Mouse (Mus musculus) kidney, adult 2 months (tissue): ENCODE results near the gene Nr2c2. TPM values are rescaled to one million over a fixed set of nuclear protein-coding genes. Genes with fewer than 3 reads are reported as not detected.

ENCODE experiments used
- DNase-seq: peaks from one replicate; pipeline ENCODE4 v3.0.0; 2021
- H3K27ac ChIP-seq: fragments of 200-500 bp; 2 replicates; pipeline ENCODE4 v1.5.1; 2012; ENCODE audit warnings: low read depth, low read length, control low read depth, inconsistent platforms; ENCODE audit not compliant: insufficient read depth
- H3K27me3 ChIP-seq: fragments of 200-500 bp; replicated peaks from 2 replicates; pipeline ENCODE4 v1.6.1; 2012; ENCODE audit warnings: mild to moderate bottlenecking, moderate library complexity, low read length, inconsistent platforms; ENCODE audit not compliant: control insufficient read depth, insufficient read depth
- H3K36me3 ChIP-seq: fragments of 200-500 bp; 2 replicates; pipeline ENCODE4 v1.6.1; 2012; ENCODE audit warnings: mild to moderate bottlenecking, moderate library complexity, low read length, inconsistent platforms; ENCODE audit not compliant: control insufficient read depth, insufficient read depth
- H3K4me1 ChIP-seq: fragments of 200-500 bp; 2 replicates; pipeline ENCODE4 v1.6.1; 2011; ENCODE audit warnings: low read length; ENCODE audit not compliant: control insufficient read depth, insufficient read depth
- H3K4me3 ChIP-seq: fragments of 200-500 bp; 2 replicates; pipeline ENCODE4 v1.5.1; 2011; ENCODE audit warnings: mild to moderate bottlenecking, low read depth, low read length, control low read depth; ENCODE audit not compliant: insufficient read depth
- CTCF ChIP-seq: fragments of 200-500 bp; conservative IDR thresholded peaks from 2 replicates; pipeline ENCODE4 v1.5.1; 2011; ENCODE audit warnings: low read depth, mild to moderate bottlenecking, control low read depth, low read length, moderate library complexity, mixed read lengths; ENCODE audit not compliant: insufficient read depth, insufficient read length
- POLR2A ChIP-seq: fragments of 200-500 bp; IDR thresholded peaks from one replicate; pipeline ENCODE4 v1.6.1; 2011; ENCODE audit warnings: low read depth, low read length, control low read depth
- WGBS: fragments of 180-500 bp; shearing (Covaris S2); methylation state at CpG from one replicate; pipeline ENCODE4 v1.1.7; 2018; 5-methylcytosine and 5-hydroxymethylcytosine counted together
- polyA plus RNA-seq: library from polyadenylated mRNA; depleted of rRNA; stranded (reverse); fragments of >200 nt; gene quantifications from 2 replicates; pipeline ENCODE4 v1.2.3, GENCODE M21; 2012

Nr2c2 gene
- polyA plus RNA-seq, 1 experiment: 14.5 TPM

DNA sequence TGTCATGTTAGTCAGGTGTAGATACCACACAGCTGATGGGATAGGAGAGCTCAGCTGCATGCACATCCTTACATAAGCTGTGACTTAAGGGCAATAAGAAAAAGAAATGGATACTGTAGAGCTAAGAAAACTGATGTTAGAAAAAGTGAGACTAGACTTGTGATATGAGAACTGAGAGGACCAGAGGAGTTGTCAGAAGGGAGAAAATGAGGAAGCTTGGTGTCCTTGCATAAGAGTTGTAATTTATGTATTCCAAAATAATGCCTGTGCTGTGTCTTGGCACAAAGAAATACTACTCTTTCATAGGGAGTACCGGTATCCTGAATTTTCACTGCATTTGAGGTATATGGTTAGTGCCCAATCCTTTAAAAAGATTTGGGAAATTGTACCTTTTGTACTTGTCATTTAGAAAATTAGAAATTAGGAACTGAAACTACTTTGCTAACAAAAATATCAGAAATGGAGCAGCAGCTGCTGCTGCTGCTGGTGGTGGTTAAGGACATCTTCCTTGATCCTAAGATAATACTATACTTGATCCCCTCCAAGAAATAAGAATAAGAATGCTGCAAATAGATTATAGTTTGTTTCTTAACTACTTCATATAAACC, 35.8 kb downstream of the Nr2c2 start:
- Histone ChIP-seq H3K4me1 (no peaks in the 10 kb centered on the region; the same call in 1 of the 2 replicates), H3K27me3 (no peaks in the 10 kb centered on the region), H3K36me3 (no peaks in the 10 kb centered on the region), H3K27ac (no peak overlapping the region), H3K4me3 (no peak overlapping the region)
- DNase-seq: no peak
- 69% methylated on average over 1 of the region's 1 CpGs for WGBS
- TF ChIP-seq CTCF (no peak), POLR2A (no peak)

GRCm38 (mm10) chr6:92131456-92131855, 40.3 kb downstream of the Nr2c2 start:
- WGBS: 88% methylated on average over 1 of the region's 1 CpGs
- Histone ChIP-seq H3K27ac (no peak overlapping the region), H3K4me1 (no peaks in the 10 kb centered on the region; the same call in 1 of the 2 replicates), H3K27me3 (no peaks in the 10 kb centered on the region), H3K36me3 (no peaks in the 10 kb centered on the region), H3K4me3 (no peak overlapping the region)
- no peak for DNase-seq
- no peak for TF ChIP-seq POLR2A
- no peak for TF ChIP-seq CTCF

DNA sequence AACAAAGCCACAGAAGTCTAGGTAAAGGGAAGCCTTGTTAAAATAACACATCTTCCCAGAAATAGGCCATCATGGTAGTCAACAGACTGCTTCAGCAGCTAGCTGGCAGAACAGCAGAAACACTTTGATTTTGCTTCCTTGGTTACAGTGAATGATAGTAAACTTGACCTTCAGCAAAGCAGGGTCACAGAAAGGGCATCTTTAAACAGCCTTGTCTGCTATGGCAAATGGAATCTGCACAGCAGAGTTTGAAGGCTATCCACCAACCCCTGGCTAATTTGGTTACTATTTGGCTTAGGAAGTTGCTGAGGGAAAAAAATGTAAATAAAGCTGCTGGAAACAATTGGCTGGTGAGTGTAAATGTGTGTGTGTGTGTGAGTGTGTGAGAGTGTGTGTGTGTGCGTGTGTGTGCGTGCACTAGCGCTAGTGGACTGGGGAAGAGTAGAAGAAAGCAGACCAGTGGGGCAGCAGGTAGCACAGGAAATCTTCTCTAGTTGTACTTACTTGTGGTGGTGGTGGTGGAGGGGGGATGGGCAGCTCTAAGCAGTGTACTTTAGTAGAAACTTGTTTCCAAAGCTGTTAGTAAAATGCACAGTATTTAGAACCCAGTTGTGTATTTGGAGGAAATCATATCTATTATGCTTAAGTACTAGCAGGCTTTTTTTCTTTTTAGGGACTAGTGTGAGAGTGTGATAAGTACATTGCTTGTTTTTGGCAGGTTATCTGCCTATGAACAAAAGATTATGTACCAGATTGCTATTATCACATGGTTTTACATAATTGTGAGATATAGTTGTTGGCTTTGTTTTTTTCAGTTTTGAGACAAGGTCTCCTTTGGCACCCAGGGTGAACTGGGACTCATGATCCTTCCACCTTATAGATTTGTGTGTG, 41.1 kb downstream of the Nr2c2 start:
- H3K27me3 ChIP-seq: no peaks in the 10 kb centered on the region
- TF ChIP-seq POLR2A (no peak), CTCF (no peak)
- H3K4me1 ChIP-seq: no peaks in the 10 kb centered on the region; the same call in 1 of the 2 replicates
- no peak overlapping the region for H3K27ac ChIP-seq
- 86% methylated on average over 3 of the region's 3 CpGs for WGBS
- no peak overlapping the region for H3K4me3 ChIP-seq
- DNase-seq: no peak
- H3K36me3 ChIP-seq: no peaks in the 10 kb centered on the region

GRCm38 (mm10) chr6:92133617-92134016, 42.4 kb downstream of the Nr2c2 start:
- Histone ChIP-seq H3K36me3 (no peaks in the 10 kb centered on the region), H3K4me1 (no peaks in the 10 kb centered on the region; the same call in 1 of the 2 replicates), H3K4me3 (no peak overlapping the region), H3K27ac (no peak overlapping the region), H3K27me3 (no peaks in the 10 kb centered on the region)
- TF ChIP-seq POLR2A (no peak), CTCF (no peak)
- DNase-seq: no peak
- 78% methylated on average over 2 of the region's 2 CpGs for WGBS

DNA sequence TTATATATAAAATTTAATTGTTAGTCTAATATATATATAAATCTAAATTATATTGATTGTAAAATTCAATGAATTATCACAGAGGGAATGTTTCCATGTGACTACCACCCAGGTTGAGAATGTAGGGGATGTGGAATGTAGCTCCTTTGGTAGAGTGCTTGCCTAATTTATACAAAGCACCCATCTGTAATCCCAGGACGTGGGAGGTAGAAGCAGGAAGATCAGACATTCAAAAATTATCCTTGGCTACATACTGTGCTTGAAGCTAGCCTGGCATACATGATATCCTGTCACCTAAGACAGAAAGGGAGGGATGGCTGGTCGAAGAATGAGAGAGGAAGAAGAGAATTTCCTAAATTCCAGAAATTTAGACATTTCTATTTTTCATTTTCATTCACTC, 45.2 kb downstream of the Nr2c2 start:
- 57% methylated on average over 2 of the region's 2 CpGs for WGBS
- TF ChIP-seq CTCF (no peak), POLR2A (no peak)

DNA sequence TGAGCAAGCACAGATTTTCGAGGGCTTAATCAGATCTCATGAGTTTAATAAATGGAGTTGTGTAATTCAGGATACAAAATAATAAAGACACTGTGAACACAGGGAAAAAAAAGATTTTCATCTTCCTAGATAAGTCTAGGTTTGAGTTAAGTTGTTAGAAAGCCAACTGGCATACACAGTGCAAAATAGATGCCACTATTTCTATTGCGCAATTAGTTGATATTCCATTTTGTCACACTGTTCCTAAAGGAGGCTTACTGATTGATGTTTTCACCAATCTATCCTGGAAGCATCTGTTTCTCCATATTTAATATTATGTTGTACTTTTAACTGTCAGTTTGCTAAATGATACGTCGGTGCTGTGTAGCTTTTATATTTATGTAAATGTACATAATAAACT, 54.7 kb downstream of the Nr2c2 start:
- Histone ChIP-seq H3K27me3 (no peaks in the 10 kb centered on the region), H3K36me3 (peaks cover 3% of the 10 kb centered on the region; the same call in 1 of the 2 replicates), H3K4me1 (peaks cover 6% of the 10 kb centered on the region; the same call in 1 of the 2 replicates), H3K4me3 (no peak overlapping the region), H3K27ac (no peak overlapping the region)
- 96% methylated on average over 4 of the region's 4 CpGs for WGBS
- TF ChIP-seq POLR2A (no peak), CTCF (no peak)
- DNase-seq: no peak

More for the DNA sequence above, 45.2 kb downstream of the Nr2c2 start:
- Histone ChIP-seq H3K27ac (no peak overlapping the region), H3K4me3 (no peak overlapping the region), H3K4me1 (no peaks in the 10 kb centered on the region; the same call in 1 of the 2 replicates), H3K27me3 (no peaks in the 10 kb centered on the region), H3K36me3 (no peaks in the 10 kb centered on the region)
- DNase-seq: no peak

DNA sequence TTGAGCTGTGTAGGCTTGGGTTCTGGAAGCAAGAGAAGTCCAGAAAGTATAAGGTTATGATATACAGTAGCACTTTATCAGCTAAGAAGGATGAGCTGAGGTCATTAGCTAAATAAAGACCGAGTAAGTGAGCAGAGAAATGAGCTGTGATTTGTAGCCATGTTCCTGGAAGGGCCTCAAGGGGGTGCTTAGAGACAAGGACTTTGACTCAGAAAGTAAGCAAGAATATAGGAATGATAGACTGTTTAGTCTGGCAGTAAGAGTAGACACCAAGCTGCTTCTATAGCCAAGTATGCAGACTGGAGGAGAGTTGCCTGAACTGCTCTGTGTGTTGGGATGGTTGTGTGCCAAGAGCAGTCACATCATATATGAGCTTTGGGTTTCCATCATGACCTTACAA, 62.6 kb downstream of the Nr2c2 start:
- Histone ChIP-seq H3K36me3 (peaks cover 11% of the 10 kb centered on the region), H3K27me3 (no peaks in the 10 kb centered on the region), H3K4me1 (no peaks in the 10 kb centered on the region), H3K4me3 (no peak overlapping the region), H3K27ac (no peak overlapping the region)
- no peak for DNase-seq
- WGBS: 64% methylated on average over 1 of the region's 1 CpGs
- no peak for TF ChIP-seq CTCF
- no peak for TF ChIP-seq POLR2A
